Mouse (Mus musculus): ENCODE measurements around the gene Agtpbp1. TPM values are rescaled to one million over a fixed set of nuclear protein-coding genes. Genes with fewer than 3 reads are reported as not detected.

Agtpbp1 gene
- total RNA-seq, 1 experiment, result 25.0 TPM

DNA sequence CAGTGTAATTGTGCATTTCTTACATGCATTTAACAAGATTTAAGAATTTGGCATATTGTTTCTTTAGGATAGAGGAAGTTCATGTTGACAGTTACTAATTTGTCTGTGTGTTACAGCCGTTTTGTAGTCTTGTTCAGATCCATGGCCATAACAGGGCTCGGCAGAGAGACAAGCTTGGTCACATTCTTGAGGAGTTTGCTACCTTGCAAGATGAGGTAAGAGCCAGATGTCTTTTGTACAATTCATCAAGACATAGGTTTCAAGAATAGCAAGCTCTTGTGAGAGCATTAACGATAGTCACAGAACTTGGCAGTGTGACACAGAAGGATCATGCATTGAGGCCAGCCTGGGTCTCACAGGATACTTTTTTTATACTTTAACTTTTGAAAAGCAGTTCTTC, 39.4 kb upstream of the Agtpbp1 start:
- Histone ChIP-seq H3K27ac (ENCODE audit: insufficient read depth, low read depth, low read length, poor library complexity, severe bottlenecking) (no peak overlapping the region), H3K4me1 (ENCODE audit: control insufficient read depth in 2 of 2, insufficient read depth in 2 of 2, low read length in 2 of 2, poor library complexity in 1 of 2) (no peaks in the 10 kb centered on the region), H3K36me3 (ENCODE audit: control insufficient read depth, insufficient read depth, low read length, poor library complexity, severe bottlenecking) (peaks cover 16% of the 10 kb centered on the region), H3K4me3 (ENCODE audit: insufficient read depth in 1 of 2, low read depth in 1 of 2, low read length in 2 of 2, poor library complexity in 1 of 2, severe bottlenecking in 1 of 2) (no peak overlapping the region), H3K9me3 (ENCODE audit: control insufficient read depth, insufficient read depth, low read depth, low read length) (no peaks in the 10 kb centered on the region), H3K9ac (ENCODE audit: insufficient read depth, low read depth, low read length, poor library complexity, severe bottlenecking) (no peak overlapping the region)
- DNase-seq (ENCODE audit: low read depth, low spot score), result no peak
- no peak for TF ChIP-seq CHD2 (IDR thresholded peaks at IDR 0.05; ENCODE audit: low read depth, low read length)
- no peak for TF ChIP-seq MAFK (IDR thresholded peaks at IDR 0.05; ENCODE audit: insufficient read depth, low read depth, low read length)
- no peak for TF ChIP-seq ZNF384 (IDR thresholded peaks at IDR 0.05; ENCODE audit: low read depth, low read length)
- no peak for TF ChIP-seq HCFC1 (IDR thresholded peaks at IDR 0.05; ENCODE audit: borderline replicate concordance, insufficient read depth, low read length)
- no peak for TF ChIP-seq ZC3H11A (IDR thresholded peaks at IDR 0.05; ENCODE audit: borderline replicate concordance, low read depth, low read length)
- in situ Hi-C loops (cut with MboI; ENCODE audit: low sequenced_read_pairs in 2 of 2, unreplicated experiment in 2 of 2), result no loop called here

DNA sequence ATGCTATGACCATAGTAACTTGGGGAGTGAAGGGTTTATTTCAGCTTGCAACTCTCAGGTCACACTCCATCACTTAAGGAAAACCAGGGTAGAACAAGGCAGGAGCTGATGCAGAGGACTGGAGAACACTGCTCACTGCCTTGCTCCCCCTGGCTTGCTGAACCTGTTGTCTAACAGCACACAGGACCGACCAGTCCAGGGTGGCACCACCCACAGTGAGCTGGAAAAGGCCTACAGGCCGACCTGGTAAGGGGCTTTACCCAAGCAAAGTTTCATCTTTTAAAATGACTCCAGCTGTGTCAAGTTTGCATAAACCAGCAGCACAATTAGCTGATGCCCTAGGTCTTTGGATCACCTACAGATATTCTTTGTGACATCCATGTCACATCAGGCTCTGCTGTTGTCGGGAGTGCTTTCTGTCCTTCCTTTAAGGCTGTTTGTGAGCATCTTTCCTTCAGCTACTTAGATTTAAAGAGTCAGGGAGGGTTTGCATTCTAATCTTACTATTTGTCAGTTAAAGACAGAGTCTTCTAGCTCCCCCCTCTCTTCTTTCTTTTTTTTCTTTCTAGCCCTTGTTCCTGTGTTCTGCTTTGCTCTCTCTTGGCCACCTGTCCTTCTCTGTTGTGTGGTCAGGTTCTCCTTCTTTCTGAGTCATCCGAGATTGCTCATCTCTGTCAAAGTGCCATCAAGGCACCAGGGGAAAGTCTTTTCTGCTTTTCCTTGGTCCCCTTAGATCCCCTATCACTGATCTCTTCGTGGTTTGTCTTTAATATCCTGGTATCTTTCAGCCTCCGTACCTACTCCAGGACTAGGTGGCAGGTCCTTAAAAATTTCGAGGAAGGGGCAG, 36.8 kb upstream of the Agtpbp1 start:
- peaks cover 19% of the 10 kb centered on the region for H3K36me3 ChIP-seq (ENCODE audit: control insufficient read depth, insufficient read depth, low read length, poor library complexity, severe bottlenecking)
- H3K4me1 ChIP-seq (ENCODE audit: control insufficient read depth in 2 of 2, insufficient read depth in 2 of 2, low read length in 2 of 2, poor library complexity in 1 of 2), result no peaks in the 10 kb centered on the region
- DNase-seq (ENCODE audit: low read depth, low spot score), result no peak
- in situ Hi-C loops (cut with MboI; ENCODE audit: low sequenced_read_pairs in 2 of 2, unreplicated experiment in 2 of 2), result no loop called here
- no peak overlapping the region for H3K9ac ChIP-seq (ENCODE audit: insufficient read depth, low read depth, low read length, poor library complexity, severe bottlenecking)
- no peaks in the 10 kb centered on the region for H3K9me3 ChIP-seq (ENCODE audit: control insufficient read depth, insufficient read depth, low read depth, low read length)
- no peak overlapping the region for H3K4me3 ChIP-seq (ENCODE audit: insufficient read depth in 1 of 2, low read depth in 1 of 2, low read length in 2 of 2, poor library complexity in 1 of 2, severe bottlenecking in 1 of 2)
- no peak overlapping the region for H3K27ac ChIP-seq (ENCODE audit: insufficient read depth, low read depth, low read length, poor library complexity, severe bottlenecking)
- no peak for TF ChIP-seq MAFK (IDR thresholded peaks at IDR 0.05; ENCODE audit: insufficient read depth, low read depth, low read length)
- no peak for TF ChIP-seq ZC3H11A (IDR thresholded peaks at IDR 0.05; ENCODE audit: borderline replicate concordance, low read depth, low read length)
- no peak for TF ChIP-seq CHD2 (IDR thresholded peaks at IDR 0.05; ENCODE audit: low read depth, low read length)
- TF ChIP-seq HCFC1 (IDR thresholded peaks at IDR 0.05; ENCODE audit: borderline replicate concordance, insufficient read depth, low read length), result no peak
- no peak for TF ChIP-seq ZNF384 (IDR thresholded peaks at IDR 0.05; ENCODE audit: low read depth, low read length)

GRCm38 (mm10) chr13:59618463-59618862, 33.4 kb upstream of the Agtpbp1 start:
- H3K27ac ChIP-seq (ENCODE audit: insufficient read depth, low read depth, low read length, poor library complexity, severe bottlenecking), result no peak overlapping the region
- no peak for DNase-seq (ENCODE audit: low read depth, low spot score)
- peaks cover 15% of the 10 kb centered on the region for H3K36me3 ChIP-seq (ENCODE audit: control insufficient read depth, insufficient read depth, low read length, poor library complexity, severe bottlenecking)
- no peaks in the 10 kb centered on the region for H3K4me1 ChIP-seq (ENCODE audit: control insufficient read depth in 2 of 2, insufficient read depth in 2 of 2, low read length in 2 of 2, poor library complexity in 1 of 2)
- H3K4me3 ChIP-seq (ENCODE audit: insufficient read depth in 1 of 2, low read depth in 1 of 2, low read length in 2 of 2, poor library complexity in 1 of 2, severe bottlenecking in 1 of 2), result no peak overlapping the region
- H3K9me3 ChIP-seq (ENCODE audit: control insufficient read depth, insufficient read depth, low read depth, low read length), result no peaks in the 10 kb centered on the region
- no peak for TF ChIP-seq ZNF384 (IDR thresholded peaks at IDR 0.05; ENCODE audit: low read depth, low read length)
- no peak for TF ChIP-seq HCFC1 (IDR thresholded peaks at IDR 0.05; ENCODE audit: borderline replicate concordance, insufficient read depth, low read length)
- TF ChIP-seq ZC3H11A (IDR thresholded peaks at IDR 0.05; ENCODE audit: borderline replicate concordance, low read depth, low read length), result no peak
- TF ChIP-seq CHD2 (IDR thresholded peaks at IDR 0.05; ENCODE audit: low read depth, low read length), result no peak
- no peak for TF ChIP-seq MAFK (IDR thresholded peaks at IDR 0.05; ENCODE audit: insufficient read depth, low read depth, low read length)
- in situ Hi-C loops (cut with MboI; ENCODE audit: low sequenced_read_pairs in 2 of 2, unreplicated experiment in 2 of 2), result no loop called here
- H3K9ac ChIP-seq (ENCODE audit: insufficient read depth, low read depth, low read length, poor library complexity, severe bottlenecking), result no peak overlapping the region

DNA sequence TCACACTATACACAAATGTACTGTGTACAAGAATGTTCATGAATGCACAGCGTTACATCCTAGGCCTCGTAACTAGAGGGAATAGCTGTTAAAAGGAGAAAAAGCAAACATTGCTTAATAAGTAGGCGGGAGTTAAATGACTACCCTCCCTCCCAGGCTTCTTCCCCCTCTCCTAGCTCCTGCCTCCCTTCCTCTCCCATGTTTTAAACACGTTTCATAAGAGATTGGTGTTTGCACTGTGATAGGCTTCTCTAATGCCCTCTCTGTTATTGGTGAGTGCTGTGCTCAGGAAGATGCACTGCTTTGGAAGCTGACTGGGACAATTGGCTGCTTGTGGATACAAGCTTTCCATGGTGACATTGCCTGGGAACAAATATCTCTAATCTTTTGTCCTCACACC, 30.5 kb upstream of the Agtpbp1 start:
- no peak for DNase-seq (ENCODE audit: low read depth, low spot score)
- Histone ChIP-seq H3K4me1 (ENCODE audit: control insufficient read depth in 2 of 2, insufficient read depth in 2 of 2, low read length in 2 of 2, poor library complexity in 1 of 2) (peaks cover 0 to 8% of the 10 kb centered on the region in 2 experiments; a peak in 1 of 4 replicates), H3K9ac (ENCODE audit: insufficient read depth, low read depth, low read length, poor library complexity, severe bottlenecking) (no peak overlapping the region), H3K4me3 (ENCODE audit: insufficient read depth in 1 of 2, low read depth in 1 of 2, low read length in 2 of 2, poor library complexity in 1 of 2, severe bottlenecking in 1 of 2) (no peak overlapping the region), H3K36me3 (ENCODE audit: control insufficient read depth, insufficient read depth, low read length, poor library complexity, severe bottlenecking) (peaks cover 20% of the 10 kb centered on the region), H3K27ac (ENCODE audit: insufficient read depth, low read depth, low read length, poor library complexity, severe bottlenecking) (no peak overlapping the region), H3K9me3 (ENCODE audit: control insufficient read depth, insufficient read depth, low read depth, low read length) (no peaks in the 10 kb centered on the region)
- TF ChIP-seq CHD2 (IDR thresholded peaks at IDR 0.05; ENCODE audit: low read depth, low read length), result no peak
- TF ChIP-seq ZNF384 (IDR thresholded peaks at IDR 0.05; ENCODE audit: low read depth, low read length), result no peak
- no peak for TF ChIP-seq HCFC1 (IDR thresholded peaks at IDR 0.05; ENCODE audit: borderline replicate concordance, insufficient read depth, low read length)
- no peak for TF ChIP-seq MAFK (IDR thresholded peaks at IDR 0.05; ENCODE audit: insufficient read depth, low read depth, low read length)
- TF ChIP-seq ZC3H11A (IDR thresholded peaks at IDR 0.05; ENCODE audit: borderline replicate concordance, low read depth, low read length), result no peak
- in situ Hi-C loops (cut with MboI; ENCODE audit: low sequenced_read_pairs in 2 of 2, unreplicated experiment in 2 of 2), result no loop called here
